Mouse (Mus musculus): ENCODE measurements around the gene Srp68. TPM values are rescaled to one million over a fixed set of nuclear protein-coding genes. Genes with fewer than 3 reads are reported as not detected.

The Srp68 gene
- 52.6 and 53.0 TPM in 2 replicates for polyA plus RNA-seq (2015; fragmentation: Nextera tagmentation; extraction: Ambion mirVana)

- H3K4me2 ChIP-seq (replicated peaks; ENCODE audit: low read depth) = peak within 1 kb of the TSS; percentile 72
- DNase-seq (ENCODE audit: low spot score) (peak; percentile 94), ATAC-seq (ENCODE audit: low FRiP score, low TSS enrichment) (peak; percentile 98)
- H3K36me3 ChIP-seq (ENCODE audit: control insufficient read depth, insufficient read depth, low read length) = no peaks in the 10 kb centered on the region
- peak within 1 kb of the TSS; percentile 94 for H3K9ac ChIP-seq (ENCODE audit: low read length)
- no peaks in the 10 kb centered on the region for H3K27me3 ChIP-seq (ENCODE audit: control insufficient read depth, insufficient read depth, low read length)
- 3% methylated on average over 32 of the region's 32 CpGs for WGBS
- peak within 1 kb of the TSS; percentile 87 for H3K4me3 ChIP-seq (ENCODE audit: low read depth, low read length)
- TF ChIP-seq EP300 (optimal IDR thresholded peaks at IDR 0.05) (no peak), CTCF (IDR thresholded peaks at IDR 0.05; ENCODE audit: low read depth) (peak; percentile 53)
- no peaks in the 10 kb centered on the region for H3K9me3 ChIP-seq (ENCODE audit: control insufficient read depth, low read length)
- H3K27ac ChIP-seq (replicated peaks) = peak within 1 kb of the TSS; percentile 85
- H3K4me1 ChIP-seq (replicated peaks; ENCODE audit: control insufficient read depth, insufficient read depth) = 0 out of 2 replicates have a peak, but pooled peaks cover 2% of the 10 kb centered on the region
Measured at GRCm38 (mm10) chr11:116274045-116274666, at the start of gene Srp68. Srp68 (minus strand) TSS chr11:116274217.

DNA sequence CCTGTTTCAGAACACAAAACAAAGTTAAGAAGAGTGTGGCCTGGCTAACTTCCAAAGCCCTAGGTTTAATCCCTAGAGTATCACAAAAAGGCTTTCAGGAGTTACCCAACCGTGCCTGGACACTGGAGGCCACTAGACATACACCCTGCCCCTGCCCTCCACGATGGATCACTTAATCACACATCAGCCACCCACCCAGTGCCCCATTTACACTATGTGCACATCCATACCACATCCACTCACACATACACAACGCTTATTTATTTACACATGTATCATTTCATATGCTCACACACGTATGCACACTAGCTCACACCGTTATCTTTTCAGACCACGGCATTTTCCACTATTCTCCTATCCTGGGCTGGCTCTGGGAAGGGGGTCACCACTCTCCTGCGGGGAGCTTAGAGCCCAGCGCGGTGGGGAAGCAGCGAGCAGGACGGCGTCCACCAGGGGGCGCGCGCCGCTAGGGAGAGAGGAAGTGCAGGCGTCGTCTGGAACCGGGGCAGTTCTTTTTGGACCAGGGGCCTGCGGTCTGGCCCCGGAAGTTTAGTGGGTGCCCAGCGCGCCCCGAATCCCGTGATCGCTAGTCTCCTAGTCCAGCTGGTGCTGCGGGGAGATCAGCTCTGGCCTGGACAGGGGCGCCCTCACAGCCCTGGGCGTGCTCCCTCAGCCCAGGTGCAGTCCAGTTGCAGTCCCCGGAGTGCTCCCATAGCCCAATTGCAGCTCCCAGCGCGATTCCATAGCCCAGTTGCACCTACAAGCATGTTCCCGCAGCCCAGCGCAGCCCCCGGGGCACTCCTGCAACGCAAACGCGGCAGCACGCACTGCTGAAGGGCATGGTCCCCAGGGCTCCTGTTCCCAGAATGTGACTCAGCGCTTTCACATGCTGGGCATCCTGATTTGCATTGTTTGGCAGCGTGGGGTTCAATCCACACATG lies 45.0 kb upstream of the Srp68 start:
- H3K27me3 ChIP-seq (ENCODE audit: control insufficient read depth, insufficient read depth, low read length) = no peaks in the 10 kb centered on the region
- peak overlapping the region; percentile 43 for H3K4me3 ChIP-seq (ENCODE audit: low read depth, low read length)
- H3K4me1 ChIP-seq (replicated peaks; ENCODE audit: control insufficient read depth, insufficient read depth) = 0 out of 2 replicates have a peak, but pooled peaks cover 4% of the 10 kb centered on the region
- H3K9ac ChIP-seq (ENCODE audit: low read length) = peak overlapping the region; percentile 57
- H3K27ac ChIP-seq (replicated peaks) = no peak overlapping the region
- H3K4me2 ChIP-seq (replicated peaks; ENCODE audit: low read depth) = peak overlapping the region; percentile 91
- DNase-seq (ENCODE audit: low spot score) (peak; percentile 89), ATAC-seq (ENCODE audit: low FRiP score, low TSS enrichment) (peak; percentile 80)
- TF ChIP-seq CTCF (IDR thresholded peaks at IDR 0.05; ENCODE audit: low read depth) (peak; percentile 99), EP300 (optimal IDR thresholded peaks at IDR 0.05) (no peak)
- no peaks in the 10 kb centered on the region for H3K36me3 ChIP-seq (ENCODE audit: control insufficient read depth, insufficient read depth, low read length)
- no peaks in the 10 kb centered on the region for H3K9me3 ChIP-seq (ENCODE audit: control insufficient read depth, low read length)
- WGBS = 3% methylated on average over 41 of the region's 41 CpGs

DNA sequence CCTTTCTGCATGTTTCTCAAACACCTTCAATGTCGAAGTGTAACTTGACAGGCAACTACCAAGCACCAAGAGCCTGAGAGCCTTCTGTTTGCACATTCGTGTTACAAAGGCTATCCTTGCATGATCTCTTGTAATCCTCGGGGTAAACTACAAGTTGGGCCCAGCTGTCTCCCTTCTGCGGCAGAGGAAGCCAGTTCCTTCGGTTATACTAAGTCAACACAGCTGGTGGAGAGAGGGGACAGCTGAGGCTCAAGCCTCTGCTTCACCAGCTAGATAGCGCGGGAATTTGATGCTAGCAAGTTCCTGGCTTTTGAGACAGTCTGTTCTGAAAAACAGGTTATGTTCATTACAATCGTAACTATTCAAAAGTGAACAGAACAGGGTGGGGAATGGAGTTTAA lies 38.3 kb upstream of the Srp68 start:
- no peaks in the 10 kb centered on the region for H3K27me3 ChIP-seq (ENCODE audit: control insufficient read depth, insufficient read depth, low read length)
- H3K9ac ChIP-seq (ENCODE audit: low read length) = no peak overlapping the region
- no peaks in the 10 kb centered on the region for H3K4me1 ChIP-seq (replicated peaks; ENCODE audit: control insufficient read depth, insufficient read depth)
- no peak for DNase-seq (ENCODE audit: low spot score)
- no peak overlapping the region for H3K27ac ChIP-seq (replicated peaks)
- ATAC-seq (ENCODE audit: low FRiP score, low TSS enrichment) = peak; percentile 25; the same call in 1 of the 2 replicates
- WGBS = 15% methylated on average over 8 of the region's 8 CpGs
- no peak overlapping the region for H3K4me3 ChIP-seq (ENCODE audit: low read depth, low read length)
- H3K36me3 ChIP-seq (ENCODE audit: control insufficient read depth, insufficient read depth, low read length) = no peaks in the 10 kb centered on the region
- H3K9me3 ChIP-seq (ENCODE audit: control insufficient read depth, low read length) = no peaks in the 10 kb centered on the region
- no peak overlapping the region for H3K4me2 ChIP-seq (replicated peaks; ENCODE audit: low read depth)
- TF ChIP-seq EP300 (optimal IDR thresholded peaks at IDR 0.05) = no peak
- no peak for TF ChIP-seq CTCF (IDR thresholded peaks at IDR 0.05; ENCODE audit: low read depth)

DNA sequence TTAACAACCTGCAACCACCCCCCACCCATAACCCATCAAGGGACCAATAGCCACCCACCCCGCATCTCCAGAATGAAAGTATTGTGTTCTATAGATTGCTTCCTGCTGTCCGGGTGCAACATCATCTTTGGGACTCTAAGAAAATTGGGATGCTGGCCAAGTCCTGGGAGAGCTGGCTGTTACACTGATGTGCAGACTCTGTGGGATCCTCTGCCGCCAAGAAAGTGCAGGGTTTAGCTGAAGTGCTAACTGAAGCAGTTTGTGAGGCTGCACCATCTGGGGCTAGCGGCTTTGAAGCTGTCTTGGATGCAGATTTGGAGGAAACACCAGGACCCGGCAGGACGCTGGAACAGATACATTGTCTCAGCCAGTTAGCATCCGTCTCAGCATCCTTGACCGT lies 37.2 kb upstream of the Srp68 start:
- H3K27me3 ChIP-seq (ENCODE audit: control insufficient read depth, insufficient read depth, low read length) = no peaks in the 10 kb centered on the region
- H3K4me3 ChIP-seq (ENCODE audit: low read depth, low read length) = no peak overlapping the region
- H3K27ac ChIP-seq (replicated peaks) = no peak overlapping the region
- no peak for ATAC-seq (ENCODE audit: low FRiP score, low TSS enrichment)
- no peaks in the 10 kb centered on the region for H3K36me3 ChIP-seq (ENCODE audit: control insufficient read depth, insufficient read depth, low read length)
- no peaks in the 10 kb centered on the region for H3K4me1 ChIP-seq (replicated peaks; ENCODE audit: control insufficient read depth, insufficient read depth)
- H3K9me3 ChIP-seq (ENCODE audit: control insufficient read depth, low read length) = no peaks in the 10 kb centered on the region
- WGBS = 38% methylated on average over 8 of the region's 8 CpGs
- no peak for TF ChIP-seq EP300 (optimal IDR thresholded peaks at IDR 0.05)
- TF ChIP-seq CTCF (IDR thresholded peaks at IDR 0.05; ENCODE audit: low read depth) = no peak
- no peak for DNase-seq (ENCODE audit: low spot score)
- H3K9ac ChIP-seq (ENCODE audit: low read length) = no peak overlapping the region
- no peak overlapping the region for H3K4me2 ChIP-seq (replicated peaks; ENCODE audit: low read depth)

DNA sequence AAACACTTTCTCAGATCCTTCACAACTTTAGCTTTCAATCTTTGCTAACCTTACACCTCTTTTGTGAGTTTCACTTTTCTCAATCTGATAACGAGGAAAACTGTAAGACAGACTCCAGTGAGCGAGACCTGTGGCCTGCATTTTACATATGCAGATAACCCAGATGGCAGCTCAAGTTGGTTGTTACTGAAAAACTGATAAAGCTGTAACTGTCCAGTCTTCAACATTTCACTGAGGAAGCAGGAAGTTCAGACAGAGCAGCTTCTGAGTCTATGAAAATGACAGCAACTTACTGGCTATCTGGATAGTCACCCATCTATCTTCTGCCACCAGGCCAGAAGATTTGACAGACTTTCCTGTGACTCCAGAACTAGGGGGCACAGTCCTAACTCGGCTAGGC lies 35.6 kb upstream of the Srp68 start:
- Histone ChIP-seq H3K27me3 (ENCODE audit: control insufficient read depth, insufficient read depth, low read length) (no peaks in the 10 kb centered on the region), H3K9ac (ENCODE audit: low read length) (no peak overlapping the region), H3K27ac (replicated peaks) (no peak overlapping the region), H3K4me2 (replicated peaks; ENCODE audit: low read depth) (no peak overlapping the region), H3K36me3 (ENCODE audit: control insufficient read depth, insufficient read depth, low read length) (no peaks in the 10 kb centered on the region), H3K4me3 (ENCODE audit: low read depth, low read length) (no peak overlapping the region), H3K9me3 (ENCODE audit: control insufficient read depth, low read length) (no peaks in the 10 kb centered on the region), H3K4me1 (replicated peaks; ENCODE audit: control insufficient read depth, insufficient read depth) (0 out of 2 replicates have a peak, but pooled peaks cover 3% of the 10 kb centered on the region)
- ATAC-seq (ENCODE audit: low FRiP score, low TSS enrichment) = no peak
- 60% methylated on average over 3 of the region's 3 CpGs for WGBS
- no peak for TF ChIP-seq CTCF (IDR thresholded peaks at IDR 0.05; ENCODE audit: low read depth)
- TF ChIP-seq EP300 (optimal IDR thresholded peaks at IDR 0.05) = no peak
- no peak for DNase-seq (ENCODE audit: low spot score)

Data from stomach, postnatal 0 days (tissue).